Mouse (Mus musculus): ENCODE measurements around the gene Trib3. TPM values are rescaled to one million over a fixed set of nuclear protein-coding genes. Genes with fewer than 3 reads are reported as not detected.
"Not testable (repeated sequence)": the region's sequence is repeated elsewhere in the genome, so short reads cannot be mapped to it uniquely, and the experiment has no call there.

Trib3 gene
- total RNA-seq, 2 experiments from 2014 or later: 0.41 to 0.54 TPM

- no peak for TF ChIP-seq CTCF (conservative IDR thresholded peaks at IDR 0.05)
- H3K27ac ChIP-seq: no peak overlapping the region
- H3K4me3 ChIP-seq: no peak overlapping the region
- no peak for DNase-seq (ENCODE audit: low spot score in 2 of 2)
These were observed 19.9 kb downstream of the Trib3 start for GRCm38 (mm10) chr2:152323971-152324370.

- no peak for TF ChIP-seq CTCF (conservative IDR thresholded peaks at IDR 0.05)
- DNase-seq (ENCODE audit: low spot score in 2 of 2): no peak
- H3K4me3 ChIP-seq: no peak overlapping the region
- no peak overlapping the region for H3K27ac ChIP-seq
These were observed 21.6 kb downstream of the Trib3 start for GRCm38 (mm10) chr2:152322198-152322597.

DNA sequence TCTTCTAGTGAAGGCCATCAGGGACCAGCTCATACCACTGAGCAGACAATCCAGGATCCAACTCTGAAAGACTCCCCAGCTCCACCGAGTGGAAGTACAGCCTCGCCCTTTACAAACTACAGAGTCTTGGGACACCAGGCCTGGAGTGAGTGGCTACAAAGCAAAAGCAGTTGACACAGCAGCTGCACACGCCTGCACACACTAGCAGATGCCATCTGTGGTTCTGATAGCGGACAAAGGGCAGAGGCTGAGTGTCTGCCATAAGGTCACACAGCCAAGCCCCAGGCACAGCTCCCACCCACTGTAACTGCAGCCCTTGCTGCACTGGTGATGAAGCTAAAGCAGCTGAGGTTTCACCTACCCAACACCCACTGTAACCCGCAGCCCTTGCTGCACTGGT, 22.3 kb downstream of the Trib3 start:
- no peak for DNase-seq (ENCODE audit: low spot score in 2 of 2)
- Histone ChIP-seq H3K4me3 (no peak overlapping the region), H3K27ac (no peak overlapping the region)
- TF ChIP-seq CTCF (conservative IDR thresholded peaks at IDR 0.05): no peak

- no peak for TF ChIP-seq CTCF (conservative IDR thresholded peaks at IDR 0.05)
- no peak overlapping the region for H3K27ac ChIP-seq
- DNase-seq (ENCODE audit: low spot score in 2 of 2): no peak
These were observed 26.8 kb downstream of the Trib3 start for GRCm38 (mm10) chr2:152317054-152317453.

GRCm38 (mm10) chr2:152313926-152314325, 29.9 kb downstream of the Trib3 start:
- no peak for TF ChIP-seq CTCF (conservative IDR thresholded peaks at IDR 0.05)
- H3K4me3 ChIP-seq: no peak overlapping the region
- DNase-seq (ENCODE audit: low spot score in 2 of 2): no peak
- H3K27ac ChIP-seq: no peak overlapping the region

More at GRCm38 (mm10) chr2:152317054-152317453, 26.8 kb downstream of the Trib3 start:
- H3K4me3 ChIP-seq: no peak overlapping the region

DNA sequence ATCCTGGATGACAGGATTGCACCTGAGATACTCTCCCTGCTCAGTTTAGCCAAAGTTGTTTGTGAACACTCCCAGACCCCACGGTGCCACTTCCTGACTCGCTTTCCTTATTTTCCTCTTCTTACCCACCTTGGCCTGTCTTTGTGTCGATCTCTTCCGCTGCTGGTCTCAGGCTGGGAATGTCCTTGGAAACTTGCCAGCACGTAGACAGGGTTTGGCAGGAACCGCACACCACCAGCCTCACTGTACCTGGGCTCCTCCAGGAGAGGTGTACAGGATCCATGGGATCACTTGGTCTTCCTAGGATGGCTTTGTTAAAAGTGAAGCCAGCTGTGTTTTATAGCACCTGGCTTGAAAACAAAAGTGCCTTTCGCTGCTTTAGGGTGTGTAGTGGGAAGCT, 30.8 kb downstream of the Trib3 start:
- Histone ChIP-seq H3K4me3 (no peak overlapping the region), H3K27ac (no peak overlapping the region)
- DNase-seq (ENCODE audit: low spot score in 2 of 2): no peak
- TF ChIP-seq CTCF (conservative IDR thresholded peaks at IDR 0.05): no peak

DNA sequence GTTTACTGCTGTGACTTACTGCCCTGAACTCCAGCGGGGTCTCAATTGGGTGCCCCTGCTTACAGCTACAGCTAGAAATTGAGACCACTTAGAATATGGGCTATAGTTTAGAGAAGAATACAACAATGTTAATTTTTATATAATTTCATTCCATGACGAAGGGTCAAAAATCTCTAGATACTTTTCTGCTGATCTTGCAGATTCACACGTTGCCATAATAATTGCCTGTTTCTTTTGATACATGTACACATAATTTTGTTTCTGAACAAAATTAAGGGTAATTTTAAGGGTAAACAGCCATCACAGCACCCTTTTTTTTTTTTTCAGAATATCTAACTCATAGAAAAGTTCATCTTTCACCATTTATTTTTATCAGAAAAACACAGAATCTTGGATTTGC, 36.6 kb downstream of the Trib3 start:
- no peak for TF ChIP-seq CTCF (conservative IDR thresholded peaks at IDR 0.05)
- no peak overlapping the region for H3K4me3 ChIP-seq
- no peak for DNase-seq (ENCODE audit: low spot score in 2 of 2)
- H3K27ac ChIP-seq: no peak overlapping the region

GRCm38 (mm10) chr2:152305480-152305879, 38.4 kb downstream of the Trib3 start:
- no peak for TF ChIP-seq CTCF (conservative IDR thresholded peaks at IDR 0.05)
- no peak overlapping the region for H3K27ac ChIP-seq

DNA sequence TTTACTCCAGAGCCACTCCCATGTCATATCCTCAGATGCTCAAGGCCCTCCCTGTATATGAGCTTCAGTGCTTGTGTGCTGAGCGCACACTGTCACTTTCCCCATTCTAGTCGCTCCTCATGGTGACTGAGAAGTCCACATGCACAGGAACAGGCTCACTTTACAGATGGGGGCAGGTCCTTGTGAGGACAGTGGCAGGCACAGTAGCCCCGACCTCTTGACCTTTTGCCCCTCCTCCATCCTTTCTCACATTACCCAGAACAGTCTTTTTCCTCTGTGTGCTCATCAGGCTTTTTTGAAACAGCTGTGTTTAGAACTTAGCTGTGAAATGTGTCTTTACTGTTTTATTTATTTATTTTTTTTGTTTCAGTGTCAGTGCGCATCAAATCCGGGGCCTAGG, 40.1 kb downstream of the Trib3 start:
- Histone ChIP-seq H3K27ac (no peak overlapping the region), H3K4me3 (no peak overlapping the region)
- no peak for DNase-seq (ENCODE audit: low spot score in 2 of 2)
- no peak for TF ChIP-seq CTCF (conservative IDR thresholded peaks at IDR 0.05)

More at GRCm38 (mm10) chr2:152305480-152305879, 38.4 kb downstream of the Trib3 start:
- no peak overlapping the region for H3K4me3 ChIP-seq
- DNase-seq (ENCODE audit: low spot score in 2 of 2): no peak

- TF ChIP-seq CTCF (conservative IDR thresholded peaks at IDR 0.05): no peak
- H3K27ac ChIP-seq: no peak overlapping the region
- H3K4me3 ChIP-seq: no peak overlapping the region
- DNase-seq (ENCODE audit: low spot score in 2 of 2): no peak
These were observed 41.0 kb downstream of the Trib3 start for GRCm38 (mm10) chr2:152302862-152303261.

- no peak for DNase-seq (ENCODE audit: low spot score in 2 of 2)
- no peak for TF ChIP-seq CTCF (conservative IDR thresholded peaks at IDR 0.05)
- H3K27ac ChIP-seq: peak overlapping the region; percentile 93
- H3K4me3 ChIP-seq: peak overlapping the region; percentile 81
These were observed 49.3 kb downstream of the Trib3 start for GRCm38 (mm10) chr2:152294541-152294940.

DNA sequence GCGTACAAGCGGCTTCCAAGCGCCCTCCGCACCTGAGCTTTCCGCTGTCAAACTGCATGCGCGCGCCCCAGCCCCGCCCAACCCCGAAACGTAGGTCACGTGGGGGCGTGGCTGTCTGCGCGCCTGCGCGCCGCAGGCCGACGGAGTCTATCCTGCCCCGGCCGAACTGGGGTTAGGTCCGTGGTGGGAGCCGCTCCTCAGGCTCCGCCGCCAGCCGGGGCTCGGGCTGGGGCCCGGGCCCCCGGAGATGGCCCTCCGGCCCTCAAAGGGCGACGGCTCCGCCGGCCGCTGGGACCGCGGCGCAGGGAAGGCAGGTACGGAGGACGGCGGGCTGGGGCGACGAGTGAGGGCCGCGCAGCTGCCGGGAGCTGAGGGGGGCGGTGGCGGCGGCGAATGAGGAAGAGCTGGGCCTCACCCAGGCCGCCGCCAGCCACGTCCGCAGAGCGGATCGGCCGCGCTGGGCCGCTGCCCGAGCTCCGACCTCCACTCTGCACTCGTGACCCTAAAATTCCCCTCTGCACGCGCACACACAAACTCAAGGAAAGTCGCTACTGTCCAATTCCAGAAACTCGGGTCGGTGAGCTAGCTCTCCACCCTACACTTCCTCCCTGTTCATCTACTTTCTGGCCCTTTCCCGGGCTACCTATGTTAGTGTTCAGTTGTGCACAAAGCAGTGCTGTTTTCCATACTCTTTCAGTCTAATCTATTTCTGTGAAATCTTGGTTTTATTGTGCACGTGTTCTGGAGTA, 49.9 kb downstream of the Trib3 start, which contains the start of gene Tbc1d20:
Gene Tbc1d20 (plus strand): TSS at position 102 of the 749 bp plus-strand sequence.
- Histone ChIP-seq H3K27ac (peak within 1 kb of the TSS; percentile 93), H3K4me3 (peak within 1 kb of the TSS; percentile 81)
- TF ChIP-seq CTCF (conservative IDR thresholded peaks at IDR 0.05): no peak
- peak; percentile 88 for DNase-seq (ENCODE audit: low spot score in 2 of 2)

DNA sequence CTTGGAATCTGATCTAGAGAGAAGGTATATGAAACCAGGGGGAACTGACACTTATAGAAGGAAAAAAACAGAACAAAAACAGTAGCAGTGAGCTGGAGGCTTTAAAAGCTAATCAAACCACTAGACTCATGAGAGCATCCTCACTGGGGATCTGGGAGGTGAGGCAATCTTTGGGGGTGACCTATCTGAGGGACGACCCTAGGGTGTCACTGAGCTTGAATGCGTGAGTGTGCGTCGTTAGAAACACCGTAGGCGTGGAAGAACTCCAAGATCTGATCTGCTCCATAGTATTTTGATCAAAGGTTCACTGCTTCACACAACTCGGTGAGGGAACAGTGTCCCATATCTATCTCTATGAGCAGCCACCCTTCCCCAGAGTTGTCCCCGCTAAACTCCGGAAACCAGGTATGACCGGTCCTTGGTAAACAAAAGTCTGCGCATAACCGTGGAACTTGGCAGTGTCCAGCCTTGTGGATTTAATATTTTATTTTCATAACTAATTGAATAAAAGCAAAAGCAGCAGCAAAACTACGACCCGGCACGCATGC, 50.6 kb downstream of the Trib3 start:
- no peak for TF ChIP-seq CTCF (conservative IDR thresholded peaks at IDR 0.05)
- peak overlapping the region; percentile 93 for H3K27ac ChIP-seq
- no peak for DNase-seq (ENCODE audit: low spot score in 2 of 2)
- H3K4me3 ChIP-seq: peak overlapping the region; percentile 81

DNA sequence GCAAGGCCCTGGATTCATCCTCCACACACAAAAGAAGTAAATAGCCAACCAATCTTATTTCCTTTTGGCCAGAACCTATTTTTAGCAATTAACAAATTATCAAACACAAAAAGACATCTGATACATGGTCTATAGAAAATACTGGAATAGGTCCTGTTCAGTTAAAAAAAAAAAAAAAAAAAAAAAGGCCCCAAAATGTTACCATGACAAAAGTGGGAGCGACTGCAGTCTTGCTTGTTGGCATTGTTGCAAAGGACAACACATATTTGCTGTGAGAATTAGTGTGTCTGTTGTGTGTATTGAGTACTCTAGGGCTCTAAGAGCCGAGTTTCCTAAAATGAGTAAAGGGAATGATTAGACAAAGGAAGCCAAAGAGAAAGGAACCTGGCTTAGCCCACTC, 51.4 kb downstream of the Trib3 start:
- H3K4me3 ChIP-seq: no peak overlapping the region
- DNase-seq (ENCODE audit: low spot score in 2 of 2): no peak
- no peak overlapping the region for H3K27ac ChIP-seq
- no peak for TF ChIP-seq CTCF (conservative IDR thresholded peaks at IDR 0.05)

DNA sequence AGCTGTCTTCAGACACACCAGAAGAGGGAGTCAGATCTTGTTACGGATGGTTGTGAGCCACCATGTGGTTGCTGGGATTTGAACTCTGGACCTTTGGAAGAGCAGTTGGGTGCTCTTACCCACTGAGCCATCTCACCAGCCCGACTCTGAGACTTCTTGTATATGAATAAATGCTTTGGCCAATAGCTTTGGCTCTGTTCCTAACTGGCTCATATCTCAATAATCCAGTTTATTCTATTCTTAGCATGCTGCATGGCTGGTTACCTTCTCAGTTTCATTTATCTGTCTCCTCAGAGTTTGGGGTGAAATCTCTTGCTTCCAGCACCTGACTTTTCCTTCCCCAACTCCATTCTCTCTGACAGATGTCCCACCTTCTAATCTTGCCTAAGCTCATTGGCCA, 54.2 kb downstream of the Trib3 start:
- DNase-seq (ENCODE audit: low spot score in 2 of 2); H3K4me3 ChIP-seq; H3K27ac ChIP-seq: not testable (repeated sequence)

Data from layer of hippocampus, adult 2 months (tissue).